Mouse (Mus musculus) neural tube, embryonic 12.5 days (tissue): ENCODE data around the gene St14. TPM values are rescaled to one million over a fixed set of nuclear protein-coding genes. Genes with fewer than 3 reads are reported as not detected.

Source experiments
- ATAC-seq: fragments of 200-750 bp; cut with Nextera tagmentation; 2 replicates; pipeline ENCODE4 v1.8.0; 2017; ENCODE audit warnings: low read depth, mild to moderate bottlenecking, moderate TSS enrichment, moderate library complexity; ENCODE audit not compliant: low FRiP score
- H3K27ac ChIP-seq: fragments of 300-500 bp; sonication (generic); 2 replicates; pipeline ENCODE4 v1.5.1; 2016
- H3K27me3 ChIP-seq: fragments of 300-500 bp; sonication (generic); replicated peaks from 2 replicates; pipeline ENCODE4 v1.6.1; 2016; ENCODE audit warnings: mild to moderate bottlenecking
- H3K36me3 ChIP-seq: fragments of 300-500 bp; sonication (generic); 2 replicates; pipeline ENCODE4 v1.6.1; 2016; ENCODE audit warnings: mild to moderate bottlenecking
- H3K4me1 ChIP-seq: fragments of 300-500 bp; sonication (generic); 2 replicates; pipeline ENCODE4 v1.6.1; 2016
- H3K4me2 ChIP-seq: fragments of 300-500 bp; sonication (generic); replicated peaks from 2 replicates; pipeline ENCODE4 v1.6.1; 2016; ENCODE audit warnings: mild to moderate bottlenecking
- H3K4me3 ChIP-seq: fragments of 300-500 bp; sonication (generic); 2 replicates; pipeline ENCODE4 v1.5.1; 2016
- H3K9ac ChIP-seq: fragments of 300-500 bp; sonication (generic); 2 replicates; pipeline ENCODE4 v1.6.1; 2016; ENCODE audit warnings: mild to moderate bottlenecking
- H3K9me3 ChIP-seq: fragments of 300-500 bp; sonication (generic); 2 replicates; pipeline ENCODE4 v1.6.1; 2016; ENCODE audit warnings: mild to moderate bottlenecking
- WGBS: fragments of 180-500 bp; shearing (Covaris S2); methylation state at CpG from one replicate; pipeline ENCODE4 v1.1.7; 2016; 5-methylcytosine and 5-hydroxymethylcytosine counted together
- polyA plus RNA-seq: library from polyadenylated mRNA; unstranded; fragments of >200 nt; fragmentation: Nextera tagmentation; extraction: Ambion mirVana; gene quantifications from 2 replicates; pipeline ENCODE4 v1.2.1, GENCODE M21; 2016

The St14 gene
- polyA plus RNA-seq, 1 experiment from 2014 or later: 1.3 TPM

DNA sequence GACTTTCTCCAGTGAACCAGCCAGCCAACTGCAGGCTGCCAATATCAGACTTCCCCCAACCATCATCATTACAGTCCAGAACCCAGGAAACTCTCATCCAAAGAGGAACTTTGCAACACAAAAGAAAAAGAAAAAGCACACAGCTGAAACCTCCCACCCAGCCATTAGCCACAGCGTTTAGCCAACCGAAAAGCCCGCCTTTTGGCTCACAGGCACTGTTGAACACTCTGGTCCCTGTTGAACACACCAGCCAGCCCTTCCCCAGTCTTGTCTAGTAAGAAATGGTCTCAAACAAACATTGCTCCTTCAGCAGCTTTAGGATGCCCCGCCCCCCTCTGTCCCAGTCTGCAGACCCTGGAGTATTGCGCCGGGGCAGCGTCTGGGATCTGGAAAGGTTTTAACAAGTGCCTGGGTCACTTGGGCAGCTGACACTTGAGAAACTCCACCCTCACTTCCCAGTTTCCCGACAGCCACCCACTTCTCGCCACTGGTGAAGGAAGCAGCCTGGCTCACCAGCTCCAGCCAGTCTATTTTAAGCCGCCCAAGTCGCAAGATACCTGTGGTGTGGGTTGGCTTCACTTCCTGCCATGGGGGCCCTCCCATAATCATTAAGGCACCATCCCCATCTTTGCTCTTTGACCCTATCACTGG, 11.6 kb downstream of the St14 start:
- H3K4me2 ChIP-seq: no peak overlapping the region
- no peaks in the 10 kb centered on the region for H3K36me3 ChIP-seq
- H3K27ac ChIP-seq: no peak overlapping the region
- WGBS: 44% methylated on average over 11 of the region's 11 CpGs
- H3K27me3 ChIP-seq: no peaks in the 10 kb centered on the region
- no peaks in the 10 kb centered on the region for H3K4me1 ChIP-seq
- no peak for ATAC-seq
- H3K9ac ChIP-seq: no peak overlapping the region
- no peak overlapping the region for H3K4me3 ChIP-seq
- H3K9me3 ChIP-seq: no peaks in the 10 kb centered on the region

DNA sequence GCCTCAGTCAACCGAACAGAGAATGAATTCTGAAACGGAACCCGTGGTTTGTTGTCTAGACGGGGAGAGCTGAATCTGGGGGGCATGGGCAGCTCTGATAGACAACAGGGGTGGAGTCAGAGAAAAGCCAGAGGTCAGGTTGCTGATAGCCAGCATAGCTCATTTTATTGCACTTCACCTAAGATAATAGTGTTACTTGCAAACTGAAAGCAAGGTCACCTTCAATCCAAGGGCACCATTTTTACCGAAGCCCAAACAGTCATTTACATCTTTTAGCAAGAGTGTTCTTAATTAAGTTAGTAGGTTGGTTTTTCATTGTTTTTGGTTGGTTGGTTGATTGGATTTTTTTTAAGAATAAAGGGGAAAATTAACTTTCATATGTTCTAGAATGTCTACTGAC, 12.2 kb downstream of the St14 start:
- Histone ChIP-seq H3K4me2 (no peak overlapping the region), H3K36me3 (no peaks in the 10 kb centered on the region), H3K4me3 (no peak overlapping the region), H3K27me3 (no peaks in the 10 kb centered on the region), H3K27ac (no peak overlapping the region), H3K9ac (no peak overlapping the region), H3K9me3 (no peaks in the 10 kb centered on the region), H3K4me1 (no peaks in the 10 kb centered on the region)
- WGBS: 81% methylated on average over 5 of the region's 5 CpGs
- no peak for ATAC-seq

DNA sequence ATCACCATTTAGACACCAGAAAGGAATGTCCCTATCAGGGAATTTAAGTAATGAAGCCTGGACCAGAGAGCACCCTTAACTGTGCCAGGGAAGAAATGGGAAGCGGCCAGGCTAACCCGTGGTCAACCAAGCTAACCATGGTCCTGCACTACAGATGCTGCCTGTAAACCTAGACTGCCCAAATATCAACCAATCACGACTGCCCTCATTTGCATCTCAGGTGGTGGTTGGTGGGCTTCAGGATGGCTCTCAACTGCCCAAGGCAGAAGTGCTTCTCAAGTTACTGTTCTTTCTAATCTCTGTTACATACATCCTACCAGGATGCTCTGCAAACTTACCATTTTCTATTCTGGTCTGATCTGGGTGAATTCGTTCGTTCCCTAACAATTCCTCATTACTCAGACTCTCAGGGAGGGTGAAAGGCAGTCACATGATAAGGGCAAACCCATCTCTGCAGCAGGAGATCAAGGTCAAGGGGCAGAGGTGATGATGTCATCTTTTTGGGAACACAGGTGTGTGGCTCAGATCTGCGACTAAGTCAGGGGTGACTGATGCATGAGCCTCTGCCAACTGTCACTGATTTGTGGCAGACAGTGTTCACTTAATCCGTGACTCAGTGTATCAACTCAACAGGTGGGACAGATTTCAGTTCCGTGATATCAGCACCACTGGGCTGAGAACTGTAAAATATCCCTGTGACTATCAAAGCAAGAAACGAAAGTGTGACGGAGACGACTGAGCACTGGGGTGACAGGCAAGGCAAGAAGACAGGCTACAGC, 12.9 kb downstream of the St14 start:
- H3K9ac ChIP-seq: no peak overlapping the region
- no peaks in the 10 kb centered on the region for H3K9me3 ChIP-seq
- no peak overlapping the region for H3K27ac ChIP-seq
- H3K27me3 ChIP-seq: no peaks in the 10 kb centered on the region
- ATAC-seq: no peak
- H3K4me1 ChIP-seq: no peaks in the 10 kb centered on the region
- H3K4me2 ChIP-seq: no peak overlapping the region
- H3K36me3 ChIP-seq: no peaks in the 10 kb centered on the region
- WGBS: 37% methylated on average over 11 of the region's 11 CpGs
- H3K4me3 ChIP-seq: no peak overlapping the region

DNA sequence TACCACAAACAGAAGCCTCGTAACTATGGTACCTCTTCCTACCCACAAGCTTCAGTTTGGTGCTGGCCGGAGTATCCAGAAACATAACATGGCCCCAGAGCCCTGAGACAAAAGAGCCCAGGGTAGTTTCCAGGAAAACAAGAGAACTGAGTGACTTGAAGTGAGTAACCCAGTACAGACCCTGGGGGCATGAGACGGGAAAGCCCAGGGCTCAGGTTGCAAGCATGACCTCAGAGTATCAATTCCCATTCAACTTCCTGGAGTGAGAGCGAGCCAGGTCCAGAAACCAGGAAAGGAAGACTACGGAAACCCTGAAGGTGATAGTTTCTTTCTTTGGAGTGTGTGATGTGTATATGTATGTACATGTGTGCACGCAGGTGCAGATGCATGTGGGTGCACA, 14.2 kb downstream of the St14 start:
- no peak overlapping the region for H3K27ac ChIP-seq
- no peak overlapping the region for H3K4me3 ChIP-seq
- H3K4me2 ChIP-seq: no peak overlapping the region
- H3K36me3 ChIP-seq: no peaks in the 10 kb centered on the region
- H3K9ac ChIP-seq: no peak overlapping the region
- 90% methylated on average over 6 of the region's 6 CpGs for WGBS
- H3K27me3 ChIP-seq: no peaks in the 10 kb centered on the region
- H3K9me3 ChIP-seq: no peaks in the 10 kb centered on the region
- no peak for ATAC-seq
- no peaks in the 10 kb centered on the region for H3K4me1 ChIP-seq

DNA sequence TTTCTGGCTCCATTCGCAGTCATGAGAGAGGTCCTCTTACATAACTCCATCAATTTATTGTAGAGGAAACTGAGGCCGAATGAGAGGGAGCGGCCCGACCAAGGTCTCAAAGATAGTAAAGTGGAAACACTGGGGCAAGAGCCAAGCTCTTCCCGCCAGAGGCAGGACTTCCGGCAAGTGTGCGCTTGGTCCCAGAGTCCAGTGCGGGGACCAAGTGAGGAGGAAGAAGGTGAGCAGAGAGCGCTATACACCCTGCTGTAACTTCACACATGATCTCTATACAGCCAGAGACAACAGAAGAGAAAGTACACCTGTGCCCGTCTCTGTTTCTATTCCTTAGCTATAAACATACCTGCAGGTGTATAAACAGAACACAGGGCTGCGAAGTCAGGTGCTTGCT, 14.6 kb downstream of the St14 start:
- no peak overlapping the region for H3K4me3 ChIP-seq
- no peaks in the 10 kb centered on the region for H3K27me3 ChIP-seq
- no peak overlapping the region for H3K27ac ChIP-seq
- H3K9me3 ChIP-seq: no peaks in the 10 kb centered on the region
- H3K9ac ChIP-seq: no peak overlapping the region
- no peak for ATAC-seq
- no peak overlapping the region for H3K4me2 ChIP-seq
- H3K36me3 ChIP-seq: no peaks in the 10 kb centered on the region
- no peaks in the 10 kb centered on the region for H3K4me1 ChIP-seq
- WGBS: 92% methylated on average over 11 of the region's 11 CpGs

DNA sequence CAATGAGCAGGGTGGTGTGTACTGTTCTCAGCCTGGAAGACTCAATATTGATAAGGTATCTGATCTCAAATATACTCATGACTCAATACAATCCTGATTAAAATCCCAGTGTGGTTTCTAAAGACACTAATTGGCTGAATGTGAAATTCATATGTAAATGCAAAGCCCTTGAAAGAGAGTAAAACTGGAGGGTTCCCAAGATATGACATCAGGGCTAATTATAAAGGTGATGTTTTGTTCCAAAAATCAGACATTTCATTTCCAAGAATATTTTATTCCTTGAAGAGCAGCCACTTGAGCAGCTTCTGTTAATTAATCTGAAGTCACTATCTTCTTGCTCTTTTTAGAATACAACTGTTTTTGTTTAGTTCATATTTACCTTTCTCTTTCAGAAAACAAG, 16.1 kb downstream of the St14 start:
- ATAC-seq: no peak
- Histone ChIP-seq H3K9me3 (no peaks in the 10 kb centered on the region), H3K4me1 (no peaks in the 10 kb centered on the region), H3K27me3 (no peaks in the 10 kb centered on the region), H3K4me2 (no peak overlapping the region), H3K36me3 (no peaks in the 10 kb centered on the region), H3K27ac (no peak overlapping the region), H3K9ac (no peak overlapping the region), H3K4me3 (no peak overlapping the region)

DNA sequence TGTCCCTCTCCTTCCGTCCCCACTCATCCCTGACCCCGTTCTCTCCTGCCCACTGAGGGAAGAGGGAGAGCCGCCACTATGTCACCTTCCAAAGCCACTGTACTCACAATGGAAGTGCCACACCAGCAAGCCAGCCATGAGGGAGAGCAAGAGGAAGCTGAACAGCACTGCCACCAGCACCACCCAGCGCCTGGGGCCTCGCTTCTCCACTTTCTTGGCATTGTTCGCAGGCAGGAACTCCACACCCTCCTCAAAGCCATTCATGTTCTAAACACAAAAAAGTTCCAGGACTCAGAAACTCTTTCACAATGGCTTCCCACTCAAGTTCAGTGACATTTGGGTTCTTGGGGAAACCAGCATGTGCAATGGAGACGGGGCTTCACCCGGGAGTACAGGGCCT, 23.2 kb downstream of the St14 start:
- Histone ChIP-seq H3K4me2 (no peak overlapping the region), H3K36me3 (no peaks in the 10 kb centered on the region), H3K4me3 (no peak overlapping the region), H3K4me1 (no peaks in the 10 kb centered on the region), H3K27me3 (no peaks in the 10 kb centered on the region), H3K9ac (no peak overlapping the region), H3K9me3 (no peaks in the 10 kb centered on the region), H3K27ac (no peak overlapping the region)
- no peak for ATAC-seq
- WGBS: 94% methylated on average over 8 of the region's 8 CpGs

DNA sequence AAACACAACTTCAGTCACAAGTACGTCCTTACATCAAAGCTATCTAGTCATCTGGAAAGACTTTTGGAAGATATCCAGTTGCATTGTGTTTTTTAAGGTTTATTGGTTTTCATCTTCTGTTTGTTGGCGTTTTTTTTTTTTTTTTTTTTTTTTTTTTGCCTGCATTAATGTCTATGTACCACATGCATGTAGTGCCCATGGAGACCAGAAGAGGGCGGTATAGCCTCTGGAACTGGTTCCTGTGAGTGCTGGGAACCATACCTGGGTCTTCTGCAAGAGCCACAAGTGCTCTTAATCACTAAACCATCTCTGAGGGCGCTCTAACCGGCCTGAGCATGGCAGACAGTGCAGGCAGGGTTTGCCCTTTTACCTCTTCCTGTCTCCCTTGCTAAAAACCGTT, 33.5 kb downstream of the St14 start:
- H3K9me3 ChIP-seq: no peaks in the 10 kb centered on the region
- H3K27ac ChIP-seq: no peak overlapping the region; the same call in 1 of the 2 replicates
- WGBS: 79% methylated on average over 6 of the region's 6 CpGs
- no peaks in the 10 kb centered on the region for H3K36me3 ChIP-seq
- H3K4me3 ChIP-seq: no peak overlapping the region
- no peaks in the 10 kb centered on the region for H3K4me1 ChIP-seq
- ATAC-seq: no peak
- H3K27me3 ChIP-seq: no peaks in the 10 kb centered on the region
- H3K9ac ChIP-seq: no peak overlapping the region
- H3K4me2 ChIP-seq: no peak overlapping the region

DNA sequence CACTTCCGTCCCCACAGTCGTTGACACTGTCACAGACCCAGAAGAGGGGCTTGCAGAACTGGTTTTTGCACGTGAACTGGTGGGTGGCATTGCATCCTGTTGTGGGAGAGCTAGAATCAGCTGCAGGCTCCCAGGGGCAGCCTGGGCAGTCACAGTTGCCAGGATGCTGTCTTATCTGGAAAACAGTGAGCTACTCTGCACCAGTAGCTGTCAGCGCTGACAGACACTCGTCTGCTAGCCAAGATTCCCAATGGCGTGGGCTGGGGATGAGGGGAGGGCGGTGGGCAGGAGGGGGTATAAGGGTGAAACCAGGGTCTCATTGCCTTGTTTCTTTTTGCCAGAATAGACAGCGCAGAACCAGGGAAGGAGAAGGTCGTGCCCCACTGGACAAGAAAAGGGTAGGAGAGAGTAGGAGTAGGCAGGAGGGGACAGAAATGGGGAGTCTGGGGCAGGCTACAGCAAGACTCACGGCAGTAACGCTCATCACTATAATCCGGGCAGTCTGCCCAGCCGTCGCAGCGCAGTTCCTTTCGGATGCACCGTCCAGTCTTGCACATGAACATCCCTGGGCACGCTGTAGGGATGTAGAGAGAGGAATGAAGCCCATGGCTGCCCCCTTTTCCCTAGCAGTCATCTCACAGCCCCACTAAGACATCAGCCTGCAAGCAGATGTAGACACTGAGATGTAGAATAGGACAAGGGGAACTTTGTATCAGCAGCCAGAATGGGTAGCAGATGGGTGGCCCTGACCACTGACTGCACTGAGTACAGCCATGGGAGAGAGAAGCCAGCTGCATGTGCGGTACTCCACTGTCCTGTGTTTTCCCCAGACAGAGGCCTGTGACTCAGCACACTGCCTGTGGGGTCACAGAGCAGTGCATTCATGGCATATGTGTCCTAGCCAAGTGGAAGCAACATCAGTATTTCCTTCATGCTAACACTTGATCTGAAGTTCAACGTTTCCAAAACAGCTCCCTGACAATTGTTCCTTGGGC, 34.3 kb downstream of the St14 start:
- H3K4me2 ChIP-seq: no peak overlapping the region
- no peak overlapping the region for H3K27ac ChIP-seq
- H3K4me3 ChIP-seq: no peak overlapping the region
- no peaks in the 10 kb centered on the region for H3K9me3 ChIP-seq
- no peaks in the 10 kb centered on the region for H3K36me3 ChIP-seq
- no peaks in the 10 kb centered on the region for H3K27me3 ChIP-seq
- WGBS: 90% methylated on average over 20 of the region's 20 CpGs
- no peak for ATAC-seq
- H3K9ac ChIP-seq: no peak overlapping the region
- no peaks in the 10 kb centered on the region for H3K4me1 ChIP-seq

DNA sequence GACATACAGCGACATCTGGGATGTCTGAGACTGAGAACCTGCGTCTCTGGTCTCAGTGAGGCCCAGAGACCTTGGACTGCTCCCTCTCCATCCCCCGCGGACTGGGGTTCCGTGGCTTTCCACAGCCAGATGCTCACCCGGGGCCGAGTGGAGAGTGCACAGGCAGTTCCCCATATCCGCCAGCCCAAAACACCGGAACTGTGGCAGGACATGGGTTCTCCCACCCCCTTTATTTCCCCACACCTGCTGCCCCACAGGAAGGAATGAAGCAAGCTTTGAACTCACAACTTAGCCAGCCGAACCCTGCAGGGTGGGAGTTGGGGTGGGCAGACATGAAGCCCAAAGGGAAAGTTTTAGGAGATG, 38.8 kb downstream of the St14 start:
- Histone ChIP-seq H3K27ac (no peak overlapping the region), H3K9ac (no peak overlapping the region), H3K4me1 (no peaks in the 10 kb centered on the region), H3K36me3 (no peaks in the 10 kb centered on the region), H3K27me3 (no peaks in the 10 kb centered on the region), H3K9me3 (no peaks in the 10 kb centered on the region), H3K4me2 (no peak overlapping the region), H3K4me3 (no peak overlapping the region)
- ATAC-seq: no peak
- WGBS: 92% methylated on average over 10 of the region's 10 CpGs

DNA sequence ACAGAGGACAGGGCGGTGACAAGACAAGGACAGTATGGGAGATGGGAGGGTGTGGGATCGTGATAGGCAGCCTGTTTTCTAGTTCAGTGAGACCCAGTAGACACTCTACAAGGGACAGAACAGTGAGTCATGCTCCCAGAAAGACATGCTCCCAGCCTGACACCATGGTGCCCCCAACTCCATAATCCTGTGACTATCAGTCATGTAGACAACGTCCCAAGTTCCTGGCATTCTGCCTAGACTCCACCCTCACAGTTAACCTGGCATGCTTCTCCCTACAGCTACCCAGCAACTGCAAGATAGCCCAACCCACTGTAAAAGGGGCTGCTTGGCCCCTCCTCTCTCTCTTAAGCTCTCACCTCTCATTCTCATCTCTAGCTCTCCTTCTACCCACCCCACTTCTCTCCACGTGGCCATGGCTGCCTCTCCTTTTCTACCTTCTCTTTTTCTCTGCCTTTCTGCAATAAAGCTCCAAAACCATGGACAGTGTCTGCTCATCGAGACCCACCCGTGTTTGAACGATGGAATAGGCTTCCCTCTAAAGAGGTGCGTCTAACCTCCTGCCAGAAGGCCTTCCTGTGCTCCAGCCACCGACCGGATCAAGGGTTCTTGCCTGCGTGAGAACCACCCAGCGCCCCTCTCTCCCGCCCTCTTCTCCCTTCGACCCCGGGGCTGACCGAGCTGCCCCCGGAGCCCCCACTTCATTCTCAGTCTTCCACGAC, 39.4 kb downstream of the St14 start:
- WGBS: 91% methylated on average over 18 of the region's 18 CpGs
- no peak overlapping the region for H3K4me3 ChIP-seq
- ATAC-seq: no peak
- no peaks in the 10 kb centered on the region for H3K27me3 ChIP-seq
- H3K4me1 ChIP-seq: no peaks in the 10 kb centered on the region
- no peak overlapping the region for H3K4me2 ChIP-seq
- no peak overlapping the region for H3K27ac ChIP-seq
- no peak overlapping the region for H3K9ac ChIP-seq
- no peaks in the 10 kb centered on the region for H3K36me3 ChIP-seq
- no peaks in the 10 kb centered on the region for H3K9me3 ChIP-seq

DNA sequence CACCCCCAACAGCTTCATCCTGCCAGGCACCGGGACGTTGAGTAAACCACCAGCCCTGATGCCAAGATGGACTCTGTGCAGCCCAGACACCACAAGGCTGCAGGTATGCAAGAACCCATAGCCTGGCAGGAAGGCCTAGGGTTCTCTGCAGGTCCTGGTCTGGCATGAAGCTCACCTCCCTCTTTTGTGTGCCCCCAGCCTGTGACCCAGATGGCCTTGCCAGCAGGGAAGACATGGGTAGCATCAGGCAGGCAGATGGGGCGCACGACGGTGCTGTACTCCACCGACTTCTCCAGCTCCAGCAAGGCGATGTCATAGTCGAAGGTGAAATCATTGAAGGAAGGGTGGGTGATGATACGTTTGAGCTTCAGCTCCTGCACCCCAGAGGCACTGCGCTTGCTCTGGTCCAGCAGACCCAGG, 40.5 kb downstream of the St14 start:
- H3K9me3 ChIP-seq: no peaks in the 10 kb centered on the region
- WGBS: 94% methylated on average over 10 of the region's 10 CpGs
- H3K4me1 ChIP-seq: no peaks in the 10 kb centered on the region
- no peak for ATAC-seq
- no peaks in the 10 kb centered on the region for H3K27me3 ChIP-seq
- no peak overlapping the region for H3K9ac ChIP-seq
- H3K27ac ChIP-seq: no peak overlapping the region
- no peak overlapping the region for H3K4me3 ChIP-seq
- no peak overlapping the region for H3K4me2 ChIP-seq
- no peaks in the 10 kb centered on the region for H3K36me3 ChIP-seq
